Mouse (Mus musculus) urinary bladder, postnatal 36 days (tissue): ENCODE results near the gene Hnrnph1.
"Not testable (repeated sequence)": the region's sequence is repeated elsewhere in the genome, so short reads cannot be mapped to it uniquely, and the experiment has no call there.

ENCODE experiments used
- DNase-seq, 2 experiments: peaks; one replicate each; pipeline ENCODE4 v3.0.0; 2022; ENCODE audit warnings: low spot score in 2 of 2, mixed read lengths in 1 of 2

Gene Hnrnph1

DNA sequence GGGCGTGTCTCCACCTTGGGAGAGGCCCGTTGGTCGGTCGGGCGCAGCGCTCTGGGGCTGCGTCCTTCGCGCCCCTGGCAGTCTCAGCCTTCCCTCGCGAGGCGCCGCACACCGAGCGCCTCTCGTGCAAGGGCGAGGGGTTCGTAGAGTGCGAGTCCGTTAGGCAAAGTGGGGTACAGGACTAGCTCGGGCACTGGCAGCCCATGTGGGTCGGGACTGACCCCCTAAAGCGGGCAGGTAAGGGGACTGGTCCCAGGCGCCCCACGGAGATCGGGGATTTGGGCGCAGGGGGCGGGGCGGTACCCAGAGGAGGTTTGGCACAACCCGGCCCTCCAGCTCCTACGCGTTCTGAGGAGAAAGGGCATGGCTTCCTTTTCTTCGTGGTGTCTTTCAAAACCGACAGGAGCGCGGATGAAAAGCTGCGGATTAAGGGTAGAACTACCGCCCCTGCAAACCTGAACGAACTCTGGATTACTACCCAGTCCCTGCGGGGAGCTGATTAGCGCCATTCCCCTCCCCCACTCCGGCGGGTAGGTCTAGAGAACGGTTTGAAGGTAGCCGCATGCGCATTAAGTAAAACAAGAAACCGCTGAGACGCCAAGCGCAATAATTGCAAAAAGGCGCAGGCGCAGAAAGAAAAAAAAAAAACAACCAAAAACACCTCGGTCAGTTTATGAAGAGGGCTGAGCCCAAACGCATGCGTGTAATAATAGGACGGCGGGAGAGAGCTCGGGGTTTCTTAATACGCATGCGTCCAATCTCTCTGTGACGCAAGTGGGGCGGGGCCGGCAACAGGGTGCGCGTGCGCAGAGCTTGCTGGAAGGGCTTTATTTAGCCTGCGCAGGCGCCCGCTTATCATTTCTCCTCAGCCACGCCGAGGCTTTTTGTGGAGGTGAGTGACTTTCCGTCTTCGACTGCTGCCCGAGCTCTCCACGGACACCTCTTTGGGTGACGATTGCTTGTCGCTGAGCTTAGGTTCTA, at the start of gene Hnrnph1:
TSS of gene Hnrnph1 (plus strand) at position 80 of the 981 bp plus-strand sequence.
- peak; percentile 98 to 99 for DNase-seq

DNA sequence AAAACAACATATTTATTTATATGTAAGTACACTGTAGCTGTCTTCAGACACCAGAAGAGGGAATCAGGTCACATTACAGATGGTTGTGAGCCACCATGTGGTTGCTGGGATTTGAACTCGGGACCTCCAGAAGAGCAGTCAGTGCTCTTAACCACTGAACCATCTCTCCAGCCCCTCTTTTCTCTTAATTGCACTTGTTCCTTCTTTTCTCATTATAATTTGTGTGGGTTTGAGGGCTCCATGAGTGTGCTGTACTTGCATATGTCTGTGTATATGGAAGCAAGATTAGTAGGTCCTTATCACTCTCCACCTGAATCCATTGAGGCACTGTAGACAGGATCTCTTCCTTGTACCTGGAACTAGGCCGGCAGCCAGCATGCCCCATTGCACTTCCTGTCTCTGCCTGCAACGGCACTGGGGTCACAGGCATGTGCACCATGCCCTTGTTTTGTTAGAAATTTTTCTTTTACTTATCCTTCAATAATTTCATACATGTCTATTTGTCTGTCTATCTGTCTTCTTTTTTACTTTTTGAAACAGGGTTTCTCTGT, 48.6 kb upstream of the Hnrnph1 start:
- no peak for DNase-seq

DNA sequence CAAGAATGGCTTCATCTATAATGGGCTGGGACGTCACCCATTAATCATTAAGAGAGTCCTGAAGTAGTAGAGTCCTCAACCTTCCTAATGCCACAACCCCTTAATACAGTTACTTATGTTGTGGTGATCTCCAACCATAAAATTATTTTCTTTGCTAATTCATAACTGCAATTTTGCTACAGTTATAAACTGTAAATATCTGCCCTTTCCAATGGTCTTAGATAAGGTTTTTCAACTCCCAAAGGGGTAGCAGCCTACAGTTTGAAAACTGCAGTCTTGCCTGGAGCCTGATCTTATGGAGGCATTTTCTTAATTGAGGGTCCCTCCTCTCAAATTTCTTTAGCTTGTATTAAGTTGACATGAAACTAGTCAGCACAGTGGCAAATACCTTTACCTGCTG, 47.4 kb upstream of the Hnrnph1 start:
- no peak for DNase-seq

DNA sequence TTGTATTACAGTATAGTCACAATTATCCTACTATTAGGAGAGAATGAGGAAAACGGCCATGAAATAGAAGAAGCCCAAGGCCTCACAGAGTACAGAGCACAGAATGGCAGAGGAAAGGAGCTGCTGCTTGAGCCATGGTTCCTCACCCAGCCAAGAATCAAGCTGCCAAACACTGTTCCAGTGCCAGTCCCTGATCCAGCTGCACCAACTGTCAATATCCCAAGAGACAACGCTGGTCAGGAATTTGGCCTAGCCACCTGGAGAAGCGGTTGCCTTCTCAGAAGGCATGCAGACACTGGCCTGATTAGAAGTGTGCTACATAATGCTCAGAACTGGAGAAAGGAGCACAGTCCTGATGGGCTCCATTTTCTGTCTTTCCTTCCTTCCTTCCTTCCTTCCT, 43.6 kb upstream of the Hnrnph1 start:
- DNase-seq = peak in 1 of 2 experiments; percentile 16

DNA sequence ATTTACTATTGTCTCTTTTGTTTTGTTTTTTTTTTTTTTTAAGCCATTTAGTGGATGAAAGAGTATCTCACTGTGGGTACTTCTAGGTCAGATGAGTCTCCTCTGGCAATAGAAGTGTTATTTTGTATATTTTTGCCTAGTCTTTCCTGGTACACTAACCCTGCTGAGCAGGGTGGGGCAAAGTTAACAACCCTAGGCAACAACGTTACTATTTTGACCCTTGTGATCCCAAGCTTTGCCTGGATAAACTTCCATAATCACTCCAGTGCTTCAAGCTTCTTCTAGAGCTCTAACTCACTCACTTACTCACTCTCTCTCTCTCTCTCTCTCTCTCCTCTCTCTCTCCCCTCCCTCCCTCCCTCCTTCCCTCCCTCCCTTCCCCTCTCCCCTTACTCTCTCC, 40.7 kb upstream of the Hnrnph1 start:
- DNase-seq = no peak

DNA sequence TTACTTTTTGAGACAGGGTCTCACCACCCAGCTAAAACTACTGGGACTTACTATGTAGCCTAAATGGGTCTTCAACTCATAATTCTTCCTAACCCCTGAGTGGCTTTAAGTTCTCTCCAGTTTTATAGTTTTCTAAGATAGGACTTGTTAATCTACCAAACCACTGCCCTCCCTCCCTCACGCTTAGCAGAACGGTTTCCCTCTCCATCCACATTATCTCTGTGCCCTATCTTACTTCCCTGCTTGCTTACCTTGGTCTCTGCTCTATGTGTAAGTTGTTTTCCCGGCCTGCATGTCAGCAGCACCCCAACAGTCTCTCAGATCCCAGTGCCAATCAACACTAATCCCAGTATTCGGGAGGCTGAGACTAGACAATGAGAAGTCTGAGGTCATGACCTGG, 39.9 kb upstream of the Hnrnph1 start:
- DNase-seq = no peak

DNA sequence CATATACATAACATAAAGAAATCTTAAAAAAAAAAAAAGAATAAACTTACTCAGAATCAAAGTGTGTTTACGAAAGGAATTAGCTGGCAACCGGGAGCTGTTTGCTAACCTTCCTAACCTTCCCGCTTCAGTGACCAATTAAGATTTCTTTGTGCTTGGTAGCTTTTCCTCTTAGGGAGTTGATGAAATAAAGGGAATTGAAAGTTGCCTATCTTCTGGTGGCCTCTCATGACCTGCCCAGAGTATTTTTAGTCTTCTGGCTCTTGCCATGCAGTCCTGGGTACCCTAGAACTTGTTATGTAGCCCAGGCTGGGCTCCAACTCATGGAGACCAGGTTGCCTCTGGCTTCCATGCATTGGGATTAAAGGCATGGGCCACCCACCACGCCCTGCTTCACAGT, 31.3 kb upstream of the Hnrnph1 start:
- DNase-seq = no peak

DNA sequence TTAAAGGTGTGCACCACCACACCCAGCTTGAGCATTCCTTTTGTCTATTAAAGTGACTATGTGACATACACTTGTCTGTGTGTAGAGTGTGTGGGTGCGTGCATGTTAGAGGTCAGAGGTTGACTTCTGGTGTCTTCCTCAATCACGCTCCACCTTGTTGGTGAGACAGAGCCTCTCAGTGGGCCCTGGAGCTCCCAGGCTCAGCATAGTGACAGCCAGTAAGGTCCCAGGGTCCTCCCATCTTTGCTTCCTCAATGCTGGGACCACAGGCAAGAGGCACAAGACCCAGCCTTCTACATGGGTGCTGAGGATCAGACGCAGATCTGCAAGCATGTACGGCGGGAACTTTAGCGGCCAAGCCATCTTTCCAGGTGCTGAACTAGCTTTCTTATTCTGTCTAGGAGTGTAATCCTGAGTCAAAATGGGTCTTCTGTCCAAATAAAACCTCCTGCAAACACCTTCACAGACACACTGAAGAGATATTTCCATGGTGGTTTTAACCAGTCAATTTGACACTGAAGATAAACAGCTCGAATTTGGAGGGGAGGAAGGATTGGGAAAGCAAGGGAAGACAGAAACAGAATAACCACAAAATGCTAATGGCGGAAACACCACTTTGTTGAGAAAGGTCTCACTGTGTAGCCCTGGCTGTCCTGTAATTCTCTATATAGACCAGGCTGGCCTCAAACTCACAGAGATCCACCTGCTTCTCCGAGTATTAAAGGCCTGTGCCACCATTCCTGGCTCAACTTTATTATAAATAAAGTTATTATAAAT, 30.3 kb upstream of the Hnrnph1 start:
- DNase-seq = no peak

DNA sequence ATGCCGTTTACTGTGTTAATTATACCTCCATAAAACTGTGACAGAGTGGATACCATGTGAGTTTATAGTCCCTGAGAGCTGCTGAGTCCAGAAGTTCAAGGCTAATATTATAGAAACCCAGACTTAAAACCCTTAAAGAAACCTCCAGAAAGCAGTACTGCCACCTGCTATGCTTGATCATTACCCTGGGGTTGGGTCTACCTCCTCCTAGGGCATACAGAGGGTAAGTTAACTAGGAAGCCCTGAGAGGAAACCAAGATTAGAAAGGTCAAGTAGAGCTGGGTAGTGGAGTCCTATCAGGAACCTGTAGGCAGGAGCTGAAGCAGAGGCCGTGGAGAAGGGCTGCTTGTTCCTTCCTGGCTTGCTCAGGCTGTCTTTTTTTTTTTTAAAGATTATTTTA, 24.6 kb upstream of the Hnrnph1 start:
- no peak for DNase-seq

DNA sequence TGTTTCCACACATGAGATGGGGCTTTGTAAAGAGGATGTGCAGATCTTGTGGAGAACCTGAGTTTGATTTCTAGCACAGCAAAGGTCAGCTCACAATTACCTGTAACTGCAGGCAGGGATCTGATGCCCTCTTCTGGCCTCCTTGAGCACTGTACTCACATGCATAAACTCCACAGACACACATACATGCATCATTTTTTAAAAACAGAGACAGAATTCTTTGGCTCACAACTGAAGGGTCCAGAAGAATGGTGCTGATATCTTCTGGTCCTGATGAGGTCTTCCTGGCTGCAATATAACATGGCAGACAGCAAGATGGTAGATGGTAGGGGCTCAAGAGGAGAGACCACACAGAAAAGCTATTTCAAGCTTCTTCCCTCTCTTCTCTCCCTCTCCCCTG, 22.6 kb upstream of the Hnrnph1 start, which contains the start of gene Cby3:
TSS of gene Cby3 (plus strand) at position 301 of the 400 bp plus-strand sequence.
- no peak for DNase-seq

DNA sequence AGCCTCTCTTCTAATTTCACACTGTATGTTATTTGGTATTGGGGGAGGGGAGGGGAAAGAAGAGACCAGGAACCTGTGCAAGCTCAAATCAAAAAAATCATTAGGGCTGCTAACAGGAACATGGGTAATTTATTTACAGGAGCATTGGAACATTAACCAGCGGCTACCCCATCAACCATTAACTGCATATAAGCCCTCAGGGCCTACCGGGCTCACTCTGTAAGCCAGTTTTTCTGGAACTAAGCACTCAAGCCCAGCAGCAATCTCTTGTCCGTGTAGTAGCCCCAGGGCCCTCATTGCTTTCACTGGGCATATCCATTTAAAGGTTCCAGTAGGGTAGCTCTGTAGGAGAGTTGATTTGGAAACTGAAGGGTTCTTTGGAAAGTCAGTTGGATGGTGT, 21.9 kb upstream of the Hnrnph1 start:
- no peak for DNase-seq

DNA sequence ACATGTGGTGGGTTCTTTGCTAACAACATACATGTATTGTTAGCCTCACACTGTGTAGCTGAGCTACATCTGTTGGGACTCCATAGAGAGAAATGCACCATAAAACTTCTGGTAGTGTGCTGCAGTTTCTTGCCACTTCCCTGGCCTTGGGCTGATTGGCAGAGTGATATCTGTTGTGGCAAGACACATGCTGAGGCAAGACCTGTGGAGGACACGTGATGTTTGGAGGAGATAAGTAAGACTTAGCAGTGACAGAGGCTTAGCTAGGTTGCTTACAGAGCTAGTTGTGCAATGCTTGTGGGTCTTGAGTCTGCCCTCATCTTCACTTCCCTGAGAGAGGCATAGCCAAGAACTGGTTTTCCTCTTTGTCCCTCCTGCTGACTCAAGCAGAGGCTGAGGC, 21.4 kb upstream of the Hnrnph1 start:
- no peak for DNase-seq

DNA sequence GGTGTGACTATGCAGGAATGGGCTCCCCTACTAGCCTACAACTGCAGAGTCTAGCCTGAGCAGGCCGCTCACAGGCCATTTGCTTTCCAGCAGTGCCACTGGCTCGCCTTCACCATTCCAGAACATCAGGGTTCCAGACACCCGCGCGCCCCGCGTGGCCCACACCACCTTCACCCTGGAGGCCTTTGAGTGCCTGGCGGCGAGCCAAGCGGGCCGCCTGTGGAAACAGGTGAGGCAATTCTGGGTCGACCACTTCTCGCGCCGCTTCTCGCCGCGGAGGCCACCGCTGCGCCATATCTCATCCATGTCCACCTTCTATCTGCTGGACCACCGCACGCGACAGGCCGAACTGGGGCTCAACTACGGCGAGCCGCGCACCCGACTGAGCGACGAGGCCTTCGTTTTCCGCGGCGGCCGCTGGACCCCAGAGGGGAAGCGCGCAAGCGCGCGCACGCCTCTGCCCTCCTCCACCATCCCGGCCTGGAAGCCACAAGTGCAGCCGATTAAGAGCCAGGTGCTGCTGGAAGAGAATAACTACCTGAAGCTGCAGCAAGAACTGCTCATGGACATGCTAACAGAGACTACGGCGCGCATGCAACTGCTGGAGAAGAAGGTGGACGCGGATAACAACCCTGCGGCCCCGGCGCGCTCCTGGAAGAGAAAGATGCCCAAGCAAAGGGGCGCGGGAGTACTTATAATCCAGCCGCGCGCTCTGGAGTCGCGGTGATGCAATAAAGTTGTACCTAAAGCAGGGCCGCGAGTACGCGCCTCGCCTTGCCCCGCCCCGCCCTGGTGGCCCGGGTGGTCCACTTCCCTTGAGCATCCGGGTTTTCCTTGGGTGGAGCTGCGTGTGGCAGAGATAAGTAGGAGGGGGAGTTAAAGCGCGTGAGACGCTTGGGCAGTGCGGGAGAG, 17.6 kb upstream of the Hnrnph1 start:
- peak; percentile 14 to 28 for DNase-seq

DNA sequence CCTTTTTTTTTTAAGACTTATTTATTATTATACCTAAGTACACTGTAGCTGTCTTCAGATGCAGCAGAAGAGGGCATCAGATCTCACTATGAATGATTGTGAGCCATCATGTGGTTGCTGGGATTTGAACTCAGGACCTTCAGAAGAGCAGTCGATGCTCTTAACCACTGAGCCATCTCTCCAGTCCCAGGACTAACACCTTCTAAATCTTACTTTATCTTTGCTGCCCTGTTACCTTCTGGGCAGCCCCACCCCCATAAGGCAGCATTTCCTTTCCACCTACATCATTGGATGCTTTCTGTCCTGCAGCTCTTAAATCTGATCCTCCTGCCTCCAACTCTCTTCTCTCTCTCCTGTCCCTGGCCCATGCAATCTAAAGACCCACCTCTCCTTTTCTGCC, 15.5 kb upstream of the Hnrnph1 start:
- DNase-seq = not testable (repeated sequence)

DNA sequence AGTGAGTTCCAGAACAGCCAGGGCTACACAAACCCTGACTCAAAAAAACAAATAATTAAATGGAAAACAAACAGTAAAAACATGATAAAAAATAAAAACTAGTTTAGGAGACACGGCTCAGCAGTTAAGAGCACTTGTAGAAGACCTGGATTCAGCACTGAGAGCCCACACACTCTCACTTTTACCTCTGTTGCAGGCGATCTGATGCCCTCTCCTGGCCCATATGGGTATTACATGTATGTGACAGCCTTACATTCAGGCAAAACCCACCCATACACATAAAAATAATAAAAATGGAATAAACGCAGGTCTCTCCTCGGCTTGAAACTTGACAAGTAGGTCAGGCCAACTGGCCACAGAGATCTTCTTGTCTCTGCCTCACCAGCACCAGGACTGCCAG, 12.2 kb upstream of the Hnrnph1 start:
- DNase-seq = peak; percentile 62 to 75

DNA sequence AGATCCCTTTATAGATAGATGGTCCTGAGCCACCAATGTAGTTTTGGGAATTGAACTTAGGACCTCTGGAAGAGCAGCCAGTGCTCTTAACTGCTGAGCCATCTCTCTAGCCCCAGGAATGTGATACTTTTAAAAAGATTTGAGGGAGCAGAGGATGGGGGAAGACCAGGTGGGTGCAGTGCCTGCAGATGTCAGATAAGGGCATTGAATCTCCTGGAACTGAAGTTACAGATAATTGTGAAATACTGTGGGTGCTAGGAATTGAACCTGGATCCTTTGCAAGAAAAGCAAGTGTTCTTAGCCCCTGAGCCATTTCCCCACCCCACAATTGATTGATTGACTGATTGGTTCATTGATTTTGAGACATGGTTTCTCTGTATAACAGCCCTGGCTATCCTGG, 11.5 kb upstream of the Hnrnph1 start:
- no peak for DNase-seq

DNA sequence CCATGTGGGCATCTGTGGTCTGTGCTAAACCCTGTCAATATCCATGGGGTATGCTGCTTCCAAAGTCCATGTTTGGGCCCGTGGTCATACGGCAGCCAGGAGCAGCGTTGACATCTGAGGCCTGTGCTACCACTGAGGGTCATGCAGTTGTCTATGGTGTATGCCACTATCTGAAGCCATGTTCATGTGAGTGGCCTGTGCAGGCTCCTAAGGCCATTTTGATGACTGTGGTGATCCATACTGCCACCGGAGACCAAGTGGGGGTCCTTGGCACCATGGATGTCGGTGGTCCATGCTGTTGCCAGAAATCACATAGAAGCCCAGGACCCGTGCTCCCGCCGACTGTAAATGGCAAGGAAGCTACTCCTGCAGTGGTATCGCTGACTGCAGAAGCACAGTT, 9.3 kb upstream of the Hnrnph1 start:
- DNase-seq = no peak

DNA sequence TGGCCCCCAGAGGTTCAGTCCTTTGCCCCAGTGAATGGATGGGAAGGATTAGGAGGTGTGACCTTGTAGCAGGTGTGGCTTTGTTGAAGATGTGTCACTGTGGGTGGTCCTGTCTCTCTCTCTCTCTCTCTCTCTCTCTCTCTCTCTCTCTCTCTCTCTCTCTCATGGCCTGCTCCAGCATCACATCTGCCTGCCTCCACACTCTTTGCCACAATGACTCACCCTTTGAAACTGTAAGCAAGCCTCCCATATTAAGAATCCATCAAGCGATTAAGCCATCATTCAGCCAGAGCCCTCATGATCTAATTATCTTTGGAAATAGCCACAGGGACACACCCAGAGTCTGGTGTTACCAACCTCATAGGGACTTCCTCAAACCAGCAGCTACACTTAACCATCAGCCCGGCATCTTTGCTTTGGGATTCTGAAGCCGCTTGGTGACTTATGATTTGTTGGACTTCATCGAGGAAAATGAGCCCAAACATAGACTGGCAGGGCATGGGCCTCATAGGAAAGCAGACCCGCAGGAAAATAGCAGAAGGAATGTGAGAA, 7.4 kb upstream of the Hnrnph1 start:
- no peak for DNase-seq

DNA sequence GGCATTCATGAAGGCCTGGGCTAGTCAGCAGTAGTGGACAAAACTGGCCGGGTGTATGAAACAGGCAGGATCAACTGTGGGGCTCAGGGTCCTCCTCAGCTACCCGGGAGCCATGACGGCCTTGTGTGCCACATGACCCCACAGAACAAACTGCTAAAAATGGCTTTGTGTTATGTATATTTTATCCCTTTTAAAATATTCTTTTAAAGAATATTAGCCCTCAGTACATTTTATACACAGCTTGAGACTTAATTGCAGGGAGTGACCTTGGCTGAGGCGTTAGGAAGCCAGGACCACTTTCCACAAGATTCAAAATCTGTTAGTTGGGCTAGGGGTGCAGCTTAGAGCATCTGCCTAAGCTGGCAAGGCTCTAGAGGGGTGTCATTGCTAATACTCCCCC, 5.8 kb upstream of the Hnrnph1 start:
- no peak for DNase-seq

DNA sequence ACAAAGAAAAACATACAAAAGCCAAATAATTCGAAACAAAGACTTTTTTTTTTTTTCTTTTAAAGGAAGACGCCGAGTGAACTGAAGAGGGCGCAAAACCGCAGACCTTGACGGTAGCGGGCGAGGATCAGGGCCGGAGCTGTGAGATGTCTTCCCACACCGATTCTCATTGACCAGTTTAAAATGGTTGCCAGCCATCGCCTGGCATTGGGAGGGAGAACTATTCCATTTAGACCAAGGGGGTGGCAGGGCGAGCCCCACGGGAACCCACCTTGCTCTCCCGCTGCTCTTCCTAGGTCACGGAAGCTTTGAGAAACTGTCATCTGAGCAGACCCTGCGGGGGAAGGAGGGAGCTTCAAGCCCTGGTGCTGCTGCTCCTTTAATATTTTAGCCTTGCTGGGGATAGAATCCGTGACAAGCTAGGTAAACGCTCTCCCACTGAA, 5.4 kb upstream of the Hnrnph1 start:
- peak in 1 of 2 experiments; percentile 60 for DNase-seq

DNA sequence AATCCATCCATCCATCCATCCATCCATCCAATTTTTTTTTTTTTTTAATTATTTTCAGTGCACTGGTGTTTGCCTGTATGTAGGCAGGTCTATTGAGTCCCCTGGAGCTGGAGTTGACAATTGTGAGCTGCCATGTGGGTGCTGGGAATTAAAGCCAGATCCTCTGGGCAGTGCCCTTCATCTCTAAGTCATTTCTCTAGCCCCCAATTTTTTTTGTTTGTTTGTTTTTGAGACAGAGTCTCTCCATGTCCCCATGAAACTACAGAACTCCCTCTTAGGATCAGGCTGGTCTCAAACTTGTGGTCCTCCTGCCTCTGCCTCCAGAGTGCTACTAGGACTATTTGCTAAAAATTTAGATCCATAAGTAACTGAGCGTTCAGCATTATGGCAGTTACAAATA, 4.9 kb upstream of the Hnrnph1 start:
- DNase-seq = no peak
